Mouse (Mus musculus): ENCODE measurements at regions not wholly inside any gene's neighbourhood (a gene's known extent, or its start where the extent isn't known, plus 50 kb on each side); places are given as distances from the start of the nearest gene placed in this dataset.

GRCm38 (mm10) chr16:25042669-25043440 is 243.8 kb upstream of the Tprg start:
- no peak for DNase-seq

- DNase-seq, result no peak
Measured at GRCm38 (mm10) chr16:25044637-25045036, 242.0 kb upstream of the Tprg start.

GRCm38 (mm10) chr16:25047726-25048125 is 238.9 kb upstream of the Tprg start:
- DNase-seq, result no peak

GRCm38 (mm10) chr16:25049928-25050510 is 236.6 kb upstream of the Tprg start:
- no peak for DNase-seq

- DNase-seq, result no peak
Measured at GRCm38 (mm10) chr16:25051044-25051443, 235.6 kb upstream of the Tprg start.

GRCm38 (mm10) chr16:25052428-25052827 is 234.2 kb upstream of the Tprg start:
- DNase-seq, result no peak

GRCm38 (mm10) chr16:25052917-25053343 is 233.7 kb upstream of the Tprg start:
- no peak for DNase-seq

DNA sequence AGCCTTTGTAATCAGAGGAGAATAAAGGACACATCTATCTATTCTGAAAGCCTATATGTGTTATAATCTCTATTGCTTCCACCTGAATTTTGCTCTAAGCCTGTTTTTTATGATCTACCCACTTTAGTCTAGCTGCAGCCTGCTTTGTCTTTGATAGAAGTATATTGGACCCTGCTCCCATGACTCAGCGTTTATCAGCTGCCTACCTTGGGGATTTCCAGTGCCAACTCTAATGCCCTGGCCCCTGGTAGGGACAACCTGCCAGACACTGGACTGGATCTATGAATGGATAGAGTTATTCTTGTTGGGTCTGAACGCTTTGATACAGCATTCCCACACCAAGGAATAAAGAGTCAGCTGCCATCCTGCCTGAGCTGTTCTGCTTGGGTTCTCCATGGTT is 232.3 kb upstream of the Tprg start:
- DNase-seq, result no peak

DNA sequence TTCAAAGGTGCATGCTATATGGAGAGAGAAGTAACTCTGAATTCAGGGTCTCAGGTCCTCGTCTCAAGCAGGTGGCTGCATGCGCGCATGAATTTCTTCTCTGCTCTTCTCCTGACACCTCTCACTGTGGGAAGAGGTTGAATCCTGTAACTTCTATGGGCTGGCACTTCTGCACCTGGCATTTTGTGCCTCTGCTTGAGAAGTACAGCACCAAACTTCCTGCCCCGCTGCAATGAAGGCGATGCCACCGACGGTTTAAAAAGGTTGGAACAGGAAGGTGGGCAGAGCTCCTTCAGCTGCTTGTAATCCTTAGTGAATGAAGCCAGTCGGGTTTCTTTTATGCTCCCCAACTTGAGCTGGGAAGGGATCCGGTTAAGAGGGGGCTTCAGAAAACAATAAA is 231.2 kb upstream of the Tprg start:
- no peak for DNase-seq

- no peak for DNase-seq
Measured at GRCm38 (mm10) chr16:25058051-25058747, 228.4 kb upstream of the Tprg start.

- DNase-seq, result peak; percentile 99 to 100
Measured at GRCm38 (mm10) chr16:25058812-25059501, 227.7 kb upstream of the Tprg start.

GRCm38 (mm10) chr16:25059504-25059992 is 227.1 kb upstream of the Tprg start:
- DNase-seq, result no peak

DNA sequence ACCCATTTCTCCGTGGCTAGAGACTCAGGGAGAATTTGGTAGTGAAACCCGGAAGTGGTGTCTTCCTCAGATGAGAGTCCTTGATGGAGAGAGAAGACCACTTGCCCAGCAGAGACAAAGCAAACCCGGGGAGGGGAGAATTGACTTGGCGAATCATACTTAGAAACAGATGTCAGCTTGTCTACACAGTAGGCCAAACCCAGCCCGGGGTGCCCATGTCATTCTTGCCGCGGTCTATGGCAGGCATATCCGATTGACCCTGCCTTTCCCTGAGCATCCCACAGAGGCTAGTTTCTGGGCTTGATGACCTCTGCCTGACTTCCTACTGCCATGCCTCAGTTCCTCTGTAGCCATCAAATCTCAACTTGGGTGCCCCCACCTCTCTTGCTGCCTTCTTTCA is 226.4 kb upstream of the Tprg start:
- DNase-seq, result no peak

GRCm38 (mm10) chr16:25061631-25062030 is 225.0 kb upstream of the Tprg start:
- DNase-seq, result no peak

DNA sequence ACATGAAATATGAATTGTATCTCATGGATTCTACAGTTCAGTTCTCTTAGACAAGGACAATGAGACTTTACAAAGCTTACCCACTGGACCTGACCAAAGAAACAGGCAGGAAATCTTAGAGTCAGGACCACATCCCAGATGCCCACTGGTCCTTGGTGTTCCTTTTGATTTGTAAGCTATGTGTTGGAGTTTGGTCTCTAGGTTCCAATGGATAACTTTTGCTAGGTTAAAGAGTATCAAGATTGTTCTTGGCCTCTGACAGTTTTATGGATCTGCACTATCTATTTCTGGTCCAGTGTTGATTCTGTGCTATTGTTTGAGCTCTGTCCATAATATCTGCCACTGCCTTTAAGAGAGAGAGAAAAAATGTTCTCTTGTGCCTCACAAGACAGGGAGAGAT is 222.6 kb upstream of the Tprg start:
- no peak for DNase-seq

- DNase-seq, result peak; percentile 76 to 88
Measured at GRCm38 (mm10) chr16:25064538-25064937, 222.1 kb upstream of the Tprg start.

DNA sequence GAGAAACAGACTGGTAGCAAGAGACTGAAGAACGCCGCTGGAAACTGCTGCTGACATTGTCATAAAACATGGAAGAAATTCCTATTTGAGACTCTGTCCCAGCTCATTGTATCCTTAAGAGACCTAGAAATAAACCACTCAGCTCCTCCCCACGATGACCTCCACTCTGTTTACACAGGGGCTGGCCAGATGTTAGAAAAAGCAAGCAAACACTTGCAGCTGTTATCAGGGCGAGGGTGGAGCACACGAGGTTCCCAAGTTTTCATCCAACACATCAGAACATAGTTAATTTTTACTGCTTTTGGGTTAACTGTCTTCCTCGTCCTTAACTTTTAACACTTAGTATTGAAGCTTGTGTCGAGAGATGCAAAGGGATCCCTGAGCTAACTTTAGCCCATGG is 219.8 kb upstream of the Tprg start:
- DNase-seq, result no peak

GRCm38 (mm10) chr16:25067276-25068249 is 219.1 kb upstream of the Tprg start:
- peak; percentile 46 to 57 for DNase-seq

GRCm38 (mm10) chr16:25080811-25081210 is 205.8 kb upstream of the Tprg start:
- no peak for DNase-seq

DNA sequence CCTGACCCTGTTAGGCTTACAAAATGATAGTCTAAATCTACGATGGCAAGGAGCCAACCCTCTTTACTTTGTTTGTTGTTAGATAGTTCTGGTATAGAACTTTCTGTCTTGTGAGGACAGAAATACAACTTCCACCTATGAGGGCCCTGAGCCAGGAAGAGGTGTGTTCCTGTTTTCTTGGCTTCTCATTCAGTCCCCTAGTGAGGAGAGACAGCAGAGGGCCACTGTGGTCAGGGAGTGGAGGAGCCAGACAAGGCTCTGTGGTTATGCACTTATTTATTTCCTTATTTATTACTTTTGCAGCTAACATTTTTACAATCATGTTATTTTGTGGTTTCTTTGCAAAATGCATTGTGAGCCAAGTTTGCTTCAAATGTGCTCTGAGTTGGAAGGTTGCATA is 202.9 kb upstream of the Tprg start:
- no peak for DNase-seq

GRCm38 (mm10) chr16:25087741-25088648 is 198.6 kb upstream of the Tprg start:
- DNase-seq, result no peak

Data from kidney, adult 8-10 months (tissue).